In the genomic region with DNA sequence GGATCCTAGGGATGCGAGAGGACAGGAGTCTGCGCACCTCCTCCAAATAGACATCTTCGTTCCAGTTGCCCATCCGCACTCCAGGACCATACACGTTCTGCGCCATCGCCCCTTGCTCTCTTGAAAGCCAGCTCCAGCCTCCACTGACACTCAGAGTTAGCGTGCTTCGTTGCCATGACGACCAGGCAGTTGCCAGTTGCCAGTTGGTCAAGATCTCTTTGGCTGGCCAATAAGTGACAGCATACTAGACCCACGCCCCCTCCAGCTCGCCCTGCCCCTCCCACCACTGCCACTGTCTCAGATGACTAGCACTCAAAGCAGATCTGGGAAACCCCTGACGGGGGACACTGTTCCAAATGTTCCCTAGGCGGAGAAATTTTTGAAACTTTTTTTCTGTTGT, we compare ENCODE assay signal across 8 mouse cellular contexts. TPM values are rescaled to one million over a fixed set of nuclear protein-coding genes. Genes with fewer than 3 reads are reported as not detected.
DNase-seq lines count a peak whose midpoint lies in the region; ATAC-seq lines count a peak whose summit lies in the region.

A gene (minus strand): TSS at position 176 of the 400 bp plus-strand sequence.

- H3K36me3 ChIP-seq in intestine, embryonic 16.5 days (ENCODE audit: control insufficient read depth, insufficient read depth, low read length): no peaks in the 10 kb centered on the region
- no peaks in the 10 kb centered on the region for H3K36me3 ChIP-seq in stomach, embryonic 16.5 days (ENCODE audit: control insufficient read depth, insufficient read depth, low read length)

- peak; percentile 50 to 73 for DNase-seq in adrenal gland, adult (ENCODE audit: inconsistent age in 2 of 2, low spot score in 1 of 2)
- no peak for DNase-seq in adrenal gland, postnatal 4 days (ENCODE audit: low spot score in 2 of 2)
- DNase-seq in thymus, postnatal 4 days: peak; percentile 12
- DNase-seq in thymus, postnatal 14 days: no peak
- peak; percentile 81 for DNase-seq in lung, postnatal 10 days
- DNase-seq in frontal cortex, postnatal 36 days (ENCODE audit: low spot score in 2 of 2): no peak

- no peaks in the 10 kb centered on the region for H3K27me3 ChIP-seq in intestine, embryonic 16.5 days (replicated peaks; ENCODE audit: control insufficient read depth, insufficient read depth, low read length)
- H3K27me3 ChIP-seq in stomach, embryonic 16.5 days (ENCODE audit: control insufficient read depth, insufficient read depth, low read length): no peaks in the 10 kb centered on the region

- no peak within 1 kb of the TSS for H3K9ac ChIP-seq in intestine, embryonic 16.5 days (ENCODE audit: low read depth, low read length)
- no peak within 1 kb of the TSS; the same call in 1 of the 2 replicates for H3K9ac ChIP-seq in stomach, embryonic 16.5 days (ENCODE audit: low read length)

- peaks cover 4% of the 10 kb centered on the region; the same call in 1 of the 2 replicates for H3K4me1 ChIP-seq in intestine, embryonic 16.5 days (ENCODE audit: control insufficient read depth, insufficient read depth, low read length)
- no peaks in the 10 kb centered on the region for H3K4me1 ChIP-seq in stomach, embryonic 16.5 days (ENCODE audit: control insufficient read depth, insufficient read depth, low read length)

- H3K27ac ChIP-seq in intestine, embryonic 16.5 days (ENCODE audit: low read length): no peak within 1 kb of the TSS
- H3K27ac ChIP-seq in stomach, embryonic 16.5 days (ENCODE audit: low read length): no peak within 1 kb of the TSS

- no peaks in the 10 kb centered on the region for H3K9me3 ChIP-seq in intestine, embryonic 16.5 days (ENCODE audit: control insufficient read depth, low read length)
- no peaks in the 10 kb centered on the region for H3K9me3 ChIP-seq in stomach, embryonic 16.5 days (replicated peaks; ENCODE audit: control insufficient read depth, low read length)

- 0 out of 2 replicates have a peak within 1 kb of the TSS, but pooled peaks have one; percentile 11 for H3K4me2 ChIP-seq in intestine, embryonic 16.5 days (ENCODE audit: low read depth, low read length)
- H3K4me2 ChIP-seq in stomach, embryonic 16.5 days (ENCODE audit: low read depth, low read length): no peak within 1 kb of the TSS

- H3K4me3 ChIP-seq in intestine, embryonic 16.5 days (ENCODE audit: low read length): no peak within 1 kb of the TSS
- H3K4me3 ChIP-seq in stomach, embryonic 16.5 days (replicated peaks; ENCODE audit: low read length): no peak within 1 kb of the TSS

- 12% methylated on average over 14 of the region's 14 CpGs for WGBS in intestine, embryonic 16.5 days
- 16% methylated on average over 14 of the region's 14 CpGs for WGBS in stomach, embryonic 16.5 days

- ATAC-seq in intestine, embryonic 16.5 days: peak; percentile 80
- peak; percentile 81; the same call in 1 of the 2 replicates for ATAC-seq in stomach, embryonic 16.5 days (ENCODE audit: insufficient read depth, low FRiP score)

RNA-seq across cellular contexts. Expression of the gene that starts here (rescaled TPM):
- total RNA-seq in adrenal gland, postnatal 4 days (2021): 1 to 10 TPM; 1.1 to 1.4 TPM
- 0.13 TPM in 1 of 2 replicates, not detected in the other for polyA plus RNA-seq in intestine, embryonic 16.5 days (2015; fragmentation: Nextera tagmentation; extraction: Ambion mirVana)
- polyA plus RNA-seq in stomach, embryonic 16.5 days (2015; fragmentation: Nextera tagmentation; extraction: Ambion mirVana): 0.44 TPM in 1 of 2 replicates, not detected in the other

Comparison
In these comparisons a context has a peak if more than half of its experiments do, and no peak if none do; other contexts are left out.
1. DNase-seq: peak in adrenal gland, adult (2 of 2), thymus, postnatal 4 days (single experiment) and lung, postnatal 10 days (single experiment); none in adrenal gland, postnatal 4 days (0 of 2), thymus, postnatal 14 days (single experiment) and frontal cortex, postnatal 36 days (0 of 2).
2. Peak in ATAC-seq and H3K4me2 ChIP-seq in intestine, embryonic 16.5 days; RNA of the gene not detected or under 1 TPM.
3. Peak in ATAC-seq in stomach, embryonic 16.5 days; RNA of the gene not detected or under 1 TPM.